Mouse (Mus musculus): ENCODE measurements around the gene Scgb2b12. TPM values are rescaled to one million over a fixed set of nuclear protein-coding genes. Genes with fewer than 3 reads are reported as not detected.

Scgb2b12 gene
- not detected for total RNA-seq (2023)

DNA sequence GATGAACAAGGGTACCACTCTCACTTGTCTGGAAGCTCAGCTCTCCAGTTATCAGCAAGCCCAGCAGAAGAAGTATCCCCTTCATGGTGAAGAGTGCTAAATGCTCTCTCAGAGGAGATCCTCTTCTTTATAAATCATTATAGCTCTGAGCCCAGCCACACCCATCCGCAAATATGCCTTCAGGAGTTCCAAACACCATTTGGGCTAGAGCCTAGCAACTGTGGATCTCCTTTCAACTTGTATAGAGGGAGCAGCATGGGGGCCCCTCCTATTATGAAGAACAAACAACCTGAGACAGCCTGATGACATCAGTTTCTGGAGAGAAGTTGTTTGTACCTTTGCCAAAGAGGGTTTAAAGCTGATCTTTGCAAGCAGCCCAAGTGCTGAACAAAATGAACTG lies at the start of gene Scgb2b12:
Gene Scgb2b12 (minus strand): TSS at position 101 of the 400 bp plus-strand sequence.

DNA sequence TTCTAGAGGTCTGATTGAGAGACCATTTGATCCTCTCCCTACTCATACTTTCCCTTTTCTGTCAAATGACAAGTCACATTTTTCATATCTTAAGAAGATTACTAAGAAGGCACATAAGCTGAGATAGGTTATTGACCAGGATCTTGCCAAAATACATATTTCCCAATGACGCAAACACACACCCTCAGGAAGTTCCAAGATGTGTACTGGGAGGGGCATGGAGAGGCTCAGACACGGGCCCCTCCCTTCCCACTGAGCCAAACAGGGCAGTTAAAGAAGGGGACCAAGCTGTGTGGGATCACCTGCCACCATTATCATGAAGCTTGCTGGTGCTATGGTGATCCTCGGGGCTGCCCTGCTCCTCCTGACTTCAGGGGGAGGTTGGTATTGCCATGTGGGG lies 6.8 kb upstream of the Scgb2b12 start, which contains the start of gene Scgb1b12:
Gene Scgb1b12 (plus strand): TSS at position 301 of the 400 bp plus-strand sequence.

Other genes starting within 250 kb of the Scgb2b12 start
- gene Scgb1b10, start 226.4 kb downstream of the Scgb2b12 start, total RNA-seq (2023) = not detected
- not detected for gene Scgb2b11, start 116.1 kb downstream of the Scgb2b12 start, total RNA-seq (2023)
- not detected for gene Scgb1b11, start 104.4 kb downstream of the Scgb2b12 start, total RNA-seq (2023)
- not detected for gene Scgb1b12, start 6.9 kb upstream of the Scgb2b12 start, total RNA-seq (2023)
- gene Scgb1b29, start 114.3 kb upstream of the Scgb2b12 start, total RNA-seq (2023) = not detected

All from CD4-positive naive resting alpha-beta T cell, adult 57 days (primary cell).